In the genomic region with DNA sequence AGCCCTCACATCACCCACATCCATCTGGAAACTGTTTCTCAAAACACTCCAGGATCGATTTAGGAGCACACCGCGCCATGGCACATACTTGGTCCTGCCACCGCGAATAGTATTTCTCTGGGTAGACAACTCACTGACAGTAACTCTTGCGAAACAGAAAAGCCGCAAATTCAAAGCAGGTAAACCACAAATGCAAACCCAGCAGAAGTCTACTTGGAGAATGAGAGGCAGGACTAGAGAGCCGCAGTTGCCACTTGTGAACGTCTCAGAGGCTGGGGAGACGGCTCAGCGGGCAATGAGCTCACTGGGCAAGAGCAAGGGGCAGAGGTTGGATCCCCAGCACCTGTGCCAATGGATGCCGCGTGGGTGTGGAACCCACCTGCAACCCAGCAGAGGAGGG, we compare ENCODE assay signal across 10 mouse cellular contexts. TPM values are rescaled to one million over a fixed set of nuclear protein-coding genes. Genes with fewer than 3 reads are reported as not detected.
DNase-seq lines count a peak whose midpoint lies in the region; ATAC-seq and TF ChIP-seq lines count a peak whose summit lies in the region.
"Had no signal": no experiment of that assay in that cellular context is flagged by ENCODE, and none has a peak within 500 bp of the region (broad histone marks: within the 10 kb centered on the region; RNA-seq: fewer than 3 reads in every experiment).

No protein-coding gene starts in this region.

- no peaks in the 10 kb centered on the region for H3K36me3 ChIP-seq in C2C12 (ENCODE audit: control insufficient read depth, insufficient read depth)
- H3K36me3 ChIP-seq in forebrain, postnatal 0 days (ENCODE audit: insufficient read depth): no peaks in the 10 kb centered on the region

- no peak overlapping the region for H3ac ChIP-seq in C2C12 (ENCODE audit: control insufficient read depth, insufficient read length, low read depth)

- DNase-seq in heart, adult 11 months: peak; percentile 91
- no peak for DNase-seq in heart, postnatal 14 days
- peak; percentile 34 for DNase-seq in kidney, postnatal 10 days
- peak; percentile 51 to 69 for DNase-seq in natural killer cell, adult 2 months (ENCODE audit: low spot score in 2 of 2)
- DNase-seq in forebrain, postnatal 0 days: no peak
- no peak for DNase-seq in gastrocnemius, adult 8-10 months (ENCODE audit: low spot score in 2 of 2)
- no peak for DNase-seq in cerebellum, postnatal 14 days
- DNase-seq: cerebellum, adult 18-20 months; gastrocnemius, postnatal 10 days had no signal

- no peak overlapping the region for H3K4me2 ChIP-seq in forebrain, postnatal 0 days (ENCODE audit: low read depth)

- H3K79me2 ChIP-seq in C2C12 (ENCODE audit: control insufficient read depth, insufficient read depth): no peaks in the 10 kb centered on the region

- H3K4me3 ChIP-seq in C2C12 (ENCODE audit: insufficient read depth, poor library complexity, severe bottlenecking): no peak overlapping the region
- no peak overlapping the region for H3K4me3 ChIP-seq in forebrain, postnatal 0 days (ENCODE audit: low read depth, low read length)

- no peak for TF ChIP-seq CTCF in C2C12 (IDR thresholded peaks at IDR 0.05; ENCODE audit: control insufficient read depth, insufficient read depth, insufficient read length)
- no peak for TF ChIP-seq CTCF in forebrain, postnatal 0 days (IDR thresholded peaks at IDR 0.05; ENCODE audit: low read depth)

- H3K9ac ChIP-seq in forebrain, postnatal 0 days: no peak overlapping the region

- no peaks in the 10 kb centered on the region for H3K79me3 ChIP-seq in C2C12 (ENCODE audit: low read depth)

- no peak for ATAC-seq in forebrain, postnatal 0 days

- intact Hi-C loops in heart, postnatal 14 days (cut with DNase I): no loop called here

- H3K4me1 ChIP-seq in forebrain, postnatal 0 days (ENCODE audit: insufficient read depth): no peaks in the 10 kb centered on the region

- WGBS in forebrain, postnatal 0 days: 76% methylated on average over 13 of the region's 13 CpGs

- H3K27me3 ChIP-seq in C2C12 (ENCODE audit: control insufficient read depth, insufficient read depth, insufficient read length): no peaks in the 10 kb centered on the region
- no peaks in the 10 kb centered on the region for H3K27me3 ChIP-seq in forebrain, postnatal 0 days (ENCODE audit: insufficient read depth, low read length)

- no peaks in the 10 kb centered on the region for H3K9me3 ChIP-seq in forebrain, postnatal 0 days (ENCODE audit: low read length)

- H3K27ac ChIP-seq in forebrain, postnatal 0 days (ENCODE audit: low read depth, low read length): no peak overlapping the region

TF ChIP-seq in C2C12, 6 proteins besides CTCF, POLR2A, EP300 and RAD21:
- TF ChIP-seq CEBPB (IDR thresholded peaks at IDR 0.05; ENCODE audit: low read depth) (peak; percentile 86), MYOD1 (IDR thresholded peaks at IDR 0.05; ENCODE audit: control insufficient read depth, insufficient read length, low read depth) (no peak)

RNA-seq across cellular contexts. Expression of a gene that starts 22.7 kb away (rescaled TPM):
- 1 to 10 TPM; 5.2 to 5.8 TPM for total RNA-seq in heart, postnatal 14 days (2021)
- 11.6 TPM for polyA plus RNA-seq in C2C12 (2012; fragmentation: generic; extraction: Trizol)
- 7.1 and 8.8 TPM in 2 replicates for total RNA-seq in forebrain, postnatal 0 days (2014; rRNA removed)
- 3.6 and 7.7 TPM in 2 replicates for polyA plus RNA-seq in forebrain, postnatal 0 days (2015; fragmentation: Nextera tagmentation; extraction: Ambion mirVana)
- total RNA-seq in gastrocnemius, adult 8-10 months (2022): 10 to 100 TPM; 51.5 to 79.1 (median 69.6) TPM

Comparison
In these comparisons a context has a peak if more than half of its experiments do, and no peak if none do; other contexts are left out.
1. DNase-seq: peak in heart, adult 11 months (single experiment), kidney, postnatal 10 days (single experiment) and natural killer cell, adult 2 months (2 of 2); none in heart, postnatal 14 days (0 of 2), forebrain, postnatal 0 days (single experiment), gastrocnemius, adult 8-10 months (0 of 2) and cerebellum, postnatal 14 days (0 of 2).